Mouse (Mus musculus) neural tube, embryonic 12.5 days (tissue): ENCODE results near the gene Adarb1. TPM values are rescaled to one million over a fixed set of nuclear protein-coding genes. Genes with fewer than 3 reads are reported as not detected.

Source experiments
- ATAC-seq: fragments of 200-750 bp; cut with Nextera tagmentation; 2 replicates; pipeline ENCODE4 v1.8.0; 2017; ENCODE audit warnings: low read depth, mild to moderate bottlenecking, moderate TSS enrichment, moderate library complexity; ENCODE audit not compliant: low FRiP score
- H3K27ac ChIP-seq: fragments of 300-500 bp; sonication (generic); 2 replicates; pipeline ENCODE4 v1.5.1; 2016
- H3K27me3 ChIP-seq: fragments of 300-500 bp; sonication (generic); replicated peaks from 2 replicates; pipeline ENCODE4 v1.6.1; 2016; ENCODE audit warnings: mild to moderate bottlenecking
- H3K36me3 ChIP-seq: fragments of 300-500 bp; sonication (generic); 2 replicates; pipeline ENCODE4 v1.6.1; 2016; ENCODE audit warnings: mild to moderate bottlenecking
- H3K4me1 ChIP-seq: fragments of 300-500 bp; sonication (generic); 2 replicates; pipeline ENCODE4 v1.6.1; 2016
- H3K4me2 ChIP-seq: fragments of 300-500 bp; sonication (generic); replicated peaks from 2 replicates; pipeline ENCODE4 v1.6.1; 2016; ENCODE audit warnings: mild to moderate bottlenecking
- H3K4me3 ChIP-seq: fragments of 300-500 bp; sonication (generic); 2 replicates; pipeline ENCODE4 v1.5.1; 2016
- H3K9ac ChIP-seq: fragments of 300-500 bp; sonication (generic); 2 replicates; pipeline ENCODE4 v1.6.1; 2016; ENCODE audit warnings: mild to moderate bottlenecking
- H3K9me3 ChIP-seq: fragments of 300-500 bp; sonication (generic); 2 replicates; pipeline ENCODE4 v1.6.1; 2016; ENCODE audit warnings: mild to moderate bottlenecking
- WGBS: fragments of 180-500 bp; shearing (Covaris S2); methylation state at CpG from one replicate; pipeline ENCODE4 v1.1.7; 2016; 5-methylcytosine and 5-hydroxymethylcytosine counted together
- polyA plus RNA-seq: library from polyadenylated mRNA; unstranded; fragments of >200 nt; fragmentation: Nextera tagmentation; extraction: Ambion mirVana; gene quantifications from 2 replicates; pipeline ENCODE4 v1.2.1, GENCODE M21; 2016

Adarb1 gene
- 9.0 and 9.2 TPM in 2 replicates for polyA plus RNA-seq

DNA sequence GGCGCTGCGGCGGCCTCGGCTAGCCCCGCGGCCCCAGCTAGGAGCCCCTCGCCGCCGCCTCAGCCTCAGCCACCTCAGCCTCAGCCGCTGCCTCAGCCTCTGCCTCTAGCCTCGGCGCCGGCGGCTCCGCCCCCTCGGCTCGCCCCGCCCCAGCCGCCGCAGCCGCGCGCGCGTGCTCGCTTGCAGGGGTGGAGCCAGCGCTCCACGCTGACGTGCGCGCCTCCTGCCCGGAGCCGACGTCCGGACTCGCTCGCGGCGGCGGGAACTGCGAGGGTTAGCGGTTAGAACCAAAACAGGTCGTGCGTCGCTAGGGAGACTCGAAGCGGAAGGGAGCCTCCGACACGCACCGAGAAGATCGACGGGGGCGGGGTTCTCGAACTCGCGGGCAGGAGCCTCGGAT is at the start of gene Adarb1:
Gene Adarb1 (minus strand): TSS at position 133 of the 400 bp plus-strand sequence.
- H3K27me3 ChIP-seq: peaks cover 14% of the 10 kb centered on the region
- ATAC-seq: peak; percentile 93
- H3K9ac ChIP-seq: peak within 1 kb of the TSS; percentile 78
- WGBS: under 1% methylated on average over 57 of the region's 57 CpGs
- no peaks in the 10 kb centered on the region for H3K9me3 ChIP-seq
- H3K4me2 ChIP-seq: peak within 1 kb of the TSS; percentile 96
- peak within 1 kb of the TSS; percentile 82 for H3K4me3 ChIP-seq
- peaks cover 17% of the 10 kb centered on the region for H3K4me1 ChIP-seq
- H3K27ac ChIP-seq: peak within 1 kb of the TSS; percentile 53; the same call in 1 of the 2 replicates
- no peaks in the 10 kb centered on the region for H3K36me3 ChIP-seq

DNA sequence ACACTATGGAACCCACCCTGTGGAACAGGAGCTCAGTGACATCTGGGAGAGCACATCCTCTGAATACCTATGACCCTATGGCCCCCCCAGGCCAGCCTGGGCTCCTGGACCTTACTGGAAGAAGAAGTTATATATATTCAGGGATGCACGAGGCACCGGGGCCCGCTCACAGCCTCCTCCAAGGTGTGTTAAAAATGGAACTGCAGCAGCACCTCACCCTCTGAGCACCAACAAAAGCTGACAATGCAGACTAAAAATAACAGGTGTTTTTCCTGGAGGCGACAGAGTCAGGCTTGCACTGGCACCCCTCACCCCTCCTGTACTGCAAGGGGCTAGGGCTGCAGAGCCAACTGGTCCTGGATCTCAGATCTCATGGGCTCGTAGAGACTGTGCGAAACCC is 49.3 kb upstream of the Adarb1 start:
- Histone ChIP-seq H3K36me3 (no peaks in the 10 kb centered on the region), H3K4me2 (no peak overlapping the region), H3K4me3 (no peak overlapping the region), H3K27me3 (no peaks in the 10 kb centered on the region), H3K9ac (no peak overlapping the region), H3K4me1 (no peaks in the 10 kb centered on the region), H3K27ac (no peak overlapping the region), H3K9me3 (no peaks in the 10 kb centered on the region)
- 88% methylated on average over 6 of the region's 6 CpGs for WGBS
- ATAC-seq: no peak

DNA sequence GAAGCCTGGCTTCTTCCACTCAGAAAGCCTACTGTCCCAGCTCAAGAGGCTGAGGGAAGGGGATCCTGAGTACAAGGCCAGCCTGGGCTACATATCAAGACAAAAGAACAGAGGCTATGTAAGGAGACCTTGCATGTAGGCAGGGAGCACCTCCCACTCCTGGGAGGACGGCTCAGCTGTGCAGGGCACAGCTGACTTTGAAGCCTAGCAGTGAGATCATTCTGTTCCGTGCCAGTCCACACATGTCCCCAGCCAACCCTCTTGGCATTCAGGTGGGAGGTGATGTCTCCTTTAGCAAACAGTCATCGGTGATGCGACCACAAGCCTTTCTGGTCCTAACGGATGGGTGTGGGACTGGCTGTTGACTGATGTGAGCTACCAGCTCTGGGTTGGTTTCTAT is 47.8 kb upstream of the Adarb1 start:
- Histone ChIP-seq H3K9me3 (no peaks in the 10 kb centered on the region), H3K27me3 (no peaks in the 10 kb centered on the region), H3K4me2 (no peak overlapping the region), H3K4me1 (no peaks in the 10 kb centered on the region), H3K36me3 (no peaks in the 10 kb centered on the region), H3K4me3 (no peak overlapping the region), H3K9ac (no peak overlapping the region), H3K27ac (no peak overlapping the region)
- ATAC-seq: no peak
- 86% methylated on average over 5 of the region's 5 CpGs for WGBS

DNA sequence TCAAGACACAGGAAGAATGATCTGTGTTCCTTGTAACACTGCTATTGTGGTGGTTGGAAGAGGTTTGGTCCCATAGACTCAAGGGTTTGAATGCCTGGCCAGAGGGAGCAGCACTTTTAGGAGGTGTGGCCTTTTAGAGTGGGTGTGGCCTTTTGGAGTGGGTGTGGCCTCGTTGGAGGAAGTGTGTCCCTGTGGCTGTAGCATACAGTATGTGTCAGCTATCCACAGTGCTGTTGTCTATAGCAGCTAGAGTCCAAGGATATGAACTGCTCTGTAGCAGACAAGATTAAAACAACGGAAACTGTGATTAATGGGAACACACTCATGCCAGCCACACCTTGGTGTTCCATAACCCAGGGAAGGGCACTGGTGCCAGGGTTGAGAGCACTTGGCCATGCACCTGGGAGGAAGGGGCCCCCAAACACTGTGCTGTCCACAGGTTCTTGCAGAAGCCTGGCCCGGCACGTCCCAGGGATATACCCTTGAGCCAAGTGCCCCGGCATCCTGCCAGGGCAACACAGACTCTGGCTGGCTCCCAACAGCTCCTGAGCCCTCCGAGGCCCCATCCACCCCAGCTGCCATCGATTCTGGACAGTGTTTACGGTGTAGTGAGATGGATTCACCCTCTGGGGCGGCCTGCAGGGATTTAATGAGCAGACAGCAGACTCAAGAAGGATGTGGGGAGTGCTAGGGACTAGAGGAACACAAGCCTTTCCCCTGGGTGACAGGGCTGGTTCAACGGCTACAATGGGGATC is 46.3 kb upstream of the Adarb1 start:
- ATAC-seq: no peak
- Histone ChIP-seq H3K27me3 (no peaks in the 10 kb centered on the region), H3K4me3 (no peak overlapping the region), H3K9ac (no peak overlapping the region), H3K27ac (no peak overlapping the region), H3K36me3 (no peaks in the 10 kb centered on the region), H3K4me2 (no peak overlapping the region), H3K9me3 (no peaks in the 10 kb centered on the region), H3K4me1 (no peaks in the 10 kb centered on the region)
- 76% methylated on average over 10 of the region's 10 CpGs for WGBS

DNA sequence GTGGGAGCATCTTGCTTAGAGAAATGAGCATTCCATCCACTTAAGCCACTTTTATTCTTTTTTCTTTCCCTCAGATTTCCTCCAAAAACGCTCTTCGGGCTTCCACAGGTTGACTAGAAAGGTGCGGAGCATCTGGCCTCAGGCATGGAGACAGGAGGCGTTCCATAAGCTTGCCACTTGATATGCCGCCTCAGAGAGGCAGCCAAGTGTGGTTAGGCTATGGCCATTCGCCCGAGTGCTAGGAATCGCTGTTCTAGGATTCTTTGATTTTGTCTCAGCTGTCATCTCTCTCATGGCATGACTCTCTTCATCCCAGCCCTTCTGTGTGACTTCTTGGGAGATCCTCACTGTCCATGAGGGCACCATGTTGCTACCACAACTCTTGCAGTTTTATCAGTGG is 43.1 kb upstream of the Adarb1 start:
- Histone ChIP-seq H3K4me3 (no peak overlapping the region), H3K9ac (no peak overlapping the region), H3K9me3 (no peaks in the 10 kb centered on the region), H3K36me3 (no peaks in the 10 kb centered on the region), H3K4me2 (no peak overlapping the region), H3K27ac (no peak overlapping the region), H3K4me1 (no peaks in the 10 kb centered on the region), H3K27me3 (no peaks in the 10 kb centered on the region)
- 92% methylated on average over 8 of the region's 8 CpGs for WGBS
- ATAC-seq: no peak

DNA sequence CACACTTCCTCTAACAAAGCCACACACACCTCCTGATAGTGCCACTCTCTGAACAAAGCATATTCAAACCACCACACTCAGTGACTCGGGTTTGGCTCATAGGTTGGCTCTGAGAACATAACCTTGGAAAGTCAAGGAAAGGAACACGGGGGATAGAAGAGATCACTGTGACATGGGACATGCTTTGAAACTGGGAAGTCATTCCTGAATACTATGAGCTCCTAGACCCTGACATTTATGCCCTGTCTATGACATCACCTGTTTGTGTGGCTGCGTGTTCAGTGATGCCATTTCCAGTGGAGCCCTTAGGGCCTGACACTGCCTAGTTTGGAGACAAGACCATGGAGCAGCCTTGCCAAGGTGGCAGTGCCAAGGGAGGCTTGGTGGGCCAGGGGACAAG is 39.6 kb upstream of the Adarb1 start:
- Histone ChIP-seq H3K4me1 (no peaks in the 10 kb centered on the region), H3K27me3 (no peaks in the 10 kb centered on the region), H3K36me3 (no peaks in the 10 kb centered on the region), H3K4me2 (no peak overlapping the region), H3K9ac (no peak overlapping the region), H3K4me3 (no peak overlapping the region), H3K9me3 (no peaks in the 10 kb centered on the region), H3K27ac (no peak overlapping the region)
- 89% methylated on average over 3 of the region's 3 CpGs for WGBS
- ATAC-seq: no peak

DNA sequence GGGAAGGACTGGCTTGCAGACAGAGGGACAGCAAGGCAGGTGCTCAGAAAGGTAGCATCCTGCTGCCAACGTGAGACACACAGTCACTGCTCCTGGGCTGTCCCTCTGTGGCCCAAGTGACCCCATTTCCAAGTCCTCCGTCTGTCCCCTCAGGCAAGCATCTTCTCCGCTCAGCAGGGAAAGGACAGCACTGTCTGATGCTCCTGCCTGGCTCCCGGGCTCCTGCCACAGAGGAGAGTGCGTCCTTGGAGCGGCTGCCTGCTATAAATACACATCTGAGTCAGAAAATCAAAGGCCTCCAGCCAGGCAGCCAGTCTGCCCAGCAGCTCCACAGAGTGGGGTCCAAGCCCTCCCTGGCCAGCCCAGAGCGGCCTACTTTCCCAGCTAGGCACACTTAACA is 38.4 kb upstream of the Adarb1 start:
- 57% methylated on average over 7 of the region's 7 CpGs for WGBS
- Histone ChIP-seq H3K9ac (no peak overlapping the region), H3K9me3 (no peaks in the 10 kb centered on the region), H3K36me3 (no peaks in the 10 kb centered on the region), H3K4me2 (no peak overlapping the region), H3K4me3 (no peak overlapping the region), H3K27me3 (no peaks in the 10 kb centered on the region), H3K27ac (no peak overlapping the region), H3K4me1 (no peaks in the 10 kb centered on the region)
- ATAC-seq: no peak

DNA sequence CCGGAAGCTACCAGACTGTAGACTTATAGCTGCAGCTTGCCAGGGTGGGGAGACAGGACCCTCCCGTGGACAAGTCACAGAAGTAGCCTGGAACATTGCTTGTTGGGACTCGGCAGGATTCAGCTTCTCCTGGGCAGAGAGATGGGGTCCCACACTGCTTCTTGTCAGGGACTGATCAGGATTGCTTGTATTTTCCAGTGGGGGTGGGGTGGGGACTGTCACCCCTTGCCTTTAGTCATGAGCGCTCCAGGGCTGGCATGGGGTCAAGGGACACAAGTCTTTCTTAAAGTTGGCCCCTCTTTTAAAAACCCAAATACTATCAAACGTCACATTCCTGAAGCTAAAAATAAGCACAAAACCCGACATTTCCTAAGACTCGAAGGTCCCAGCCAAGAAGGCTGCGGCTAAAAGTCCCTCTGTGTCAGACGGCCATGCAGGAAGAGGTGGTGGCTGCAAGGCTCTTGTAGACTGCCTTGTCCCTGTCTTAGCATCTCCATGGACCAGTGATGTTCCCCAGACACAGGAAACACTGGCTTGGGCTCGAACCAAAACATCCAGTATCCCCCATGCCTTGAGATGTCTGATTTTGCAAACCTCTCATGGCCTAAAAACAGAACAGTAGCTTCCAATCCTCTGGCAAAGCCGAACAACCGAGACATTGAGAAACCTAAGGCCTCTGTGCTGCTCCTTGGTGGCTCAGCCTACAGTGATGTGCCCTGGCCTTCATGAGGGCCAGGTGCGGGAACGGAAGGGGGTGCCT is 37.4 kb upstream of the Adarb1 start:
- H3K4me1 ChIP-seq: no peaks in the 10 kb centered on the region
- WGBS: 88% methylated on average over 14 of the region's 14 CpGs
- no peak overlapping the region for H3K4me2 ChIP-seq
- no peaks in the 10 kb centered on the region for H3K9me3 ChIP-seq
- H3K27ac ChIP-seq: no peak overlapping the region
- H3K9ac ChIP-seq: no peak overlapping the region
- H3K27me3 ChIP-seq: no peaks in the 10 kb centered on the region
- ATAC-seq: no peak
- no peaks in the 10 kb centered on the region for H3K36me3 ChIP-seq
- no peak overlapping the region for H3K4me3 ChIP-seq

DNA sequence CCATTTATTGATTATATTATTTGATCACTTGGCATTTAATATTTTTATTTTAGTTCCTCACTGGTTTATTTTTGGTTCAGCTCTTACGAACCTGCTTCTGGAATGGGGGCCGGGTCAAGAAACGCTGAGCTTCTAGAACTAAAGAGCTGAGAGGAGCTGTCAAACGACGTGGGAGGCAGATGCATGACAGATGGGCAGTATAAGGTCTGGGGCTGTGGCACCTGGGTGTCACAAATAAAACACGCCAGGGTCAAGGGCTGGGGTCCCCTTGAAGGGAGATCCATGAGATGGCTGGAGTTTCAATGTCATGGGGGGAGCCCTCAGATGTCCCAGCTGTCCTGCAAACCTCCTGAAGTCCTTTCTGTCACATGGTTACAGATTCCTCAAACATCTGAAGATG is 36.7 kb upstream of the Adarb1 start:
- no peaks in the 10 kb centered on the region for H3K9me3 ChIP-seq
- no peaks in the 10 kb centered on the region for H3K36me3 ChIP-seq
- H3K4me3 ChIP-seq: no peak overlapping the region
- ATAC-seq: no peak
- WGBS: 77% methylated on average over 6 of the region's 6 CpGs
- H3K27me3 ChIP-seq: no peaks in the 10 kb centered on the region
- H3K27ac ChIP-seq: no peak overlapping the region
- no peaks in the 10 kb centered on the region for H3K4me1 ChIP-seq
- H3K4me2 ChIP-seq: no peak overlapping the region
- H3K9ac ChIP-seq: no peak overlapping the region

DNA sequence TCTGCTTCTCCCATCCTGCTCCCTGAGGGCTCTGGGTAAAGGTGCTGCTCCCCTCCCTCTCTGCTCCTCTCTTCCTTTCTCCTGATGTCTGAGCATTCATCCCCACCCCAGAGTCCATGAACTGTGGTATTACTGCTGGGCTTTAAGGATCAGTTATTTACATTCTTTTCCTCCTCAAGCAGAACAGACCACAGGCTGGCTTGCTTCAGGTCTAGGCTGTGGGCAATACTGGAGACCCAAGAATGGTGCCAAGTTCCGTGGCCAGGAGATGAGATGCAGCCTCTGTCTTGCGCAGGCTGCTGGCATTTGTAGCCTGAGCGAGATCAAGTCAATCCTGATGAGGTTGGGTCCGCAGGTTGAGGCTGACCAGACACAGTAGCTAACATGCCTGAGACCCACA is 33.8 kb upstream of the Adarb1 start:
- Histone ChIP-seq H3K4me2 (no peak overlapping the region), H3K27me3 (no peaks in the 10 kb centered on the region), H3K36me3 (no peaks in the 10 kb centered on the region), H3K4me3 (no peak overlapping the region), H3K9me3 (no peaks in the 10 kb centered on the region), H3K27ac (no peak overlapping the region), H3K9ac (no peak overlapping the region), H3K4me1 (no peaks in the 10 kb centered on the region; the same call in 1 of the 2 replicates)
- WGBS: 94% methylated on average over 4 of the region's 4 CpGs
- no peak for ATAC-seq

DNA sequence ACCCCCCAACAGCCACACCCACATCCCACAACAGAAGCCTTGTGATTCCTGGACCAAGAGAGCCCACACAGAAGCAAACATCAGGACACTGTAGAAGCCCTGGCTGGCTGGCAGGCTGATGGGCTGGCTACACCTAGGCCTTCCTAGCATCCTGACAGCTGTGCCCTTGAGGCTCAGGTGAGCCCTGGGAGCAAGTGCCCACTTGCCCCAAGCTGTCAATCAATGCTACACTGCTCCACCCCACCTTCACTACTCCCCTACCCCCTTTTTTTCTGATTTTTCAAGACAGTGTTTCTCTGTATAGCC is 32.0 kb upstream of the Adarb1 start:
- Histone ChIP-seq H3K9ac (no peak overlapping the region), H3K9me3 (0 out of 2 replicates have a peak, but pooled peaks cover under 1% of the 10 kb centered on the region), H3K4me1 (no peaks in the 10 kb centered on the region; the same call in 1 of the 2 replicates), H3K27me3 (no peaks in the 10 kb centered on the region), H3K36me3 (no peaks in the 10 kb centered on the region), H3K4me3 (no peak overlapping the region), H3K4me2 (no peak overlapping the region), H3K27ac (no peak overlapping the region)
- no peak for ATAC-seq

DNA sequence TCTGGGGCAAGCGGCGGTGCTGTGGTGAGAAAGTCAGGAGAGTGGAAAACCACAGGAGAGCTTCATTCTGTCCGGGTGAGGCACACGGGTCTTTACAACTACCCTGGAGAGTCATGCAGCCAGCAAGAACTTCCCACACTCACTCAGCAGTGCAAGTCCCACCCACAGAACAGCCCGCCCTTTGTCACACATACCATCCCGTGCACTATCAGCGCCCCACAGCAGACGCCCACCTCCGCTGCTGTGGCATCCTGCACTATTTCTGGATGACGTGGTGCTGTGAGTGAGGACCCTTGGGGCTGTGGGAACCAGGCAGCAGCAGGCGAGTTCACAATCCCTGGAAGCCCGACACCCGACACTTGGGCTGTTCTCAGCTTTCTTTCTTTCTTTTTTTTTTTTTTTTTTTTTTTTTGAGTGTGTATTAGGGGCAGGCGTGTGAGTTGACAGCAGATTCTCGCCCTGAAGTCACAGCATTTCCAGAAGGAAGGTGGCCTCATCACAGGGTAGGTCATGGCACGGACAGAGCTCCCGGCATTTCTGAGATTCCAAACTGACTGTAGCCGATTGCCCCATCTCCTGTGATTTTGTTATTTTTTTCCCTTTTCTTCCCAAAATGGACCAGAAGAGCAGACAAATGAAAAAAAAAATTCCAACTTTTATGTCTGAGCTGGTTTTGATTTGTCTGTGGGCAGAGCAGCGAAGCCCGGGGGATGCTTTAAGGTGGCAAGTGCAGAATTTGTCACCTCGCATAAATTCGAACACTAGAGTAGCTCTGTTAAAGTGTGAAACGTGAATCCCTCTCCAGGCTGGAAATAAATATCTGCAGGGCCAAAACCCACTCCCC is 31.5 kb upstream of the Adarb1 start:
- ATAC-seq: no peak
- Histone ChIP-seq H3K4me1 (no peaks in the 10 kb centered on the region; the same call in 1 of the 2 replicates), H3K9ac (no peak overlapping the region), H3K27me3 (no peaks in the 10 kb centered on the region), H3K9me3 (0 out of 2 replicates have a peak, but pooled peaks cover 5% of the 10 kb centered on the region), H3K36me3 (no peaks in the 10 kb centered on the region), H3K4me2 (peak overlapping the region; percentile 42), H3K27ac (no peak overlapping the region), H3K4me3 (no peak overlapping the region)
- 47% methylated on average over 23 of the region's 23 CpGs for WGBS
